Mouse (Mus musculus): ENCODE results near the gene Ift52. TPM values are rescaled to one million over a fixed set of nuclear protein-coding genes. Genes with fewer than 3 reads are reported as not detected.

Gene Ift52
- 10 to 100 TPM; 31.2 to 33.9 TPM for total RNA-seq (2021)

- peak; percentile 95 to 96 for DNase-seq (ENCODE audit: low spot score in 2 of 2)
- intact Hi-C loops (cut with DNase I), result loop anchor here (5.0 kb wide), 1 partner anchor 85 kb away; the partner anchor contains the start of gene Srsf6
Observed at GRCm38 (mm10) chr2:163016916-163017743, at the start of gene Ift52. Ift52 (plus strand) TSS chr2:163017354.

GRCm38 (mm10) chr2:162968357-162968756 lies 48.8 kb upstream of the Ift52 start:
- intact Hi-C loops (cut with DNase I), result loop anchor here (2.0 kb wide), 1 partner anchor 30 kb away; no protein-coding TSS in a partner anchor

GRCm38 (mm10) chr2:162969101-162969500 lies 48.1 kb upstream of the Ift52 start:
- no peak for DNase-seq (ENCODE audit: low spot score in 2 of 2)
- intact Hi-C loops (cut with DNase I), result loop anchor here (2.0 kb wide), 1 partner anchor 30 kb away; no protein-coding TSS in a partner anchor

More at GRCm38 (mm10) chr2:162968357-162968756, 48.8 kb upstream of the Ift52 start:
- DNase-seq (ENCODE audit: low spot score in 2 of 2), result no peak

GRCm38 (mm10) chr2:162970896-162971295 lies 46.3 kb upstream of the Ift52 start:
- intact Hi-C loops (cut with DNase I), result no loop called here

GRCm38 (mm10) chr2:162972752-162973151 lies 44.4 kb upstream of the Ift52 start:
- intact Hi-C loops (cut with DNase I), result no loop called here
- DNase-seq (ENCODE audit: low spot score in 2 of 2), result no peak

More at GRCm38 (mm10) chr2:162970896-162971295, 46.3 kb upstream of the Ift52 start:
- no peak for DNase-seq (ENCODE audit: low spot score in 2 of 2)

- intact Hi-C loops (cut with DNase I), result no loop called here
- DNase-seq (ENCODE audit: low spot score in 2 of 2), result no peak
Observed at GRCm38 (mm10) chr2:162973206-162973605, 43.9 kb upstream of the Ift52 start.

- intact Hi-C loops (cut with DNase I), result no loop called here
- no peak for DNase-seq (ENCODE audit: low spot score in 2 of 2)
Observed at GRCm38 (mm10) chr2:162973637-162974036, 43.5 kb upstream of the Ift52 start.

- intact Hi-C loops (cut with DNase I), result no loop called here
- DNase-seq (ENCODE audit: low spot score in 2 of 2), result peak in 1 of 2 experiments; percentile 29
Observed at GRCm38 (mm10) chr2:162975157-162975775, 41.9 kb upstream of the Ift52 start.

GRCm38 (mm10) chr2:162976001-162976400 lies 41.2 kb upstream of the Ift52 start:
- DNase-seq (ENCODE audit: low spot score in 2 of 2), result no peak
- intact Hi-C loops (cut with DNase I), result no loop called here

GRCm38 (mm10) chr2:162984381-162984780 lies 32.8 kb upstream of the Ift52 start:
- intact Hi-C loops (cut with DNase I), result no loop called here
- DNase-seq (ENCODE audit: low spot score in 2 of 2), result no peak

GRCm38 (mm10) chr2:162985923-162986322 lies 31.2 kb upstream of the Ift52 start:
- no peak for DNase-seq (ENCODE audit: low spot score in 2 of 2)
- intact Hi-C loops (cut with DNase I), result no loop called here

GRCm38 (mm10) chr2:162986764-162987163 lies 30.4 kb upstream of the Ift52 start:
- intact Hi-C loops (cut with DNase I), result no loop called here
- no peak for DNase-seq (ENCODE audit: low spot score in 2 of 2)

GRCm38 (mm10) chr2:162987218-162987617 lies 29.9 kb upstream of the Ift52 start, which contains the start of gene Sgk2:
Sgk2 (plus strand) TSS chr2:162987330.
- no peak for DNase-seq (ENCODE audit: low spot score in 2 of 2)
- intact Hi-C loops (cut with DNase I), result no loop called here

- intact Hi-C loops (cut with DNase I), result no loop called here
- DNase-seq (ENCODE audit: low spot score in 2 of 2), result no peak
Observed at GRCm38 (mm10) chr2:162988235-162988634, 28.9 kb upstream of the Ift52 start.

- intact Hi-C loops (cut with DNase I), result no loop called here
Observed at GRCm38 (mm10) chr2:162991394-162992083, 25.6 kb upstream of the Ift52 start.

GRCm38 (mm10) chr2:162992084-162992437 lies 25.1 kb upstream of the Ift52 start:
- intact Hi-C loops (cut with DNase I), result no loop called here
- DNase-seq (ENCODE audit: low spot score in 2 of 2), result no peak

More at GRCm38 (mm10) chr2:162991394-162992083, 25.6 kb upstream of the Ift52 start:
- DNase-seq (ENCODE audit: low spot score in 2 of 2), result no peak

GRCm38 (mm10) chr2:162993881-162994616 lies 23.1 kb upstream of the Ift52 start:
- intact Hi-C loops (cut with DNase I), result no loop called here
- no peak for DNase-seq (ENCODE audit: low spot score in 2 of 2)

- intact Hi-C loops (cut with DNase I), result loop anchor here (2.0 kb wide), 1 partner anchor 30 kb away; no protein-coding TSS in a partner anchor
- peak; percentile 32 to 71 for DNase-seq (ENCODE audit: low spot score in 2 of 2)
Observed at GRCm38 (mm10) chr2:162998528-162999230, 18.5 kb upstream of the Ift52 start.

- DNase-seq (ENCODE audit: low spot score in 2 of 2), result peak in 1 of 2 experiments; percentile 17
- intact Hi-C loops (cut with DNase I), result loop anchor here (2.0 kb wide), 1 partner anchor 31 kb away; no protein-coding TSS in a partner anchor
Observed at GRCm38 (mm10) chr2:162999744-163000143, 17.4 kb upstream of the Ift52 start.

Measured in left cerebral cortex, postnatal 25 days (tissue).